Mouse (Mus musculus) heart, embryonic 15.5 days (tissue): ENCODE measurements around the gene Plcb3. TPM values are rescaled to one million over a fixed set of nuclear protein-coding genes. Genes with fewer than 3 reads are reported as not detected.

Source experiments
- ATAC-seq: fragments of 200-750 bp; cut with Nextera tagmentation; replicated peaks from 2 replicates; pipeline ENCODE4 v1.8.0; 2017; ENCODE audit warnings: low read depth, moderate TSS enrichment; ENCODE audit not compliant: insufficient number of reproducible peaks, insufficient read depth, low FRiP score
- H3K27ac ChIP-seq: fragments of 300-500 bp; sonication (generic); 2 replicates; pipeline ENCODE4 v1.5.1; 2015; ENCODE audit warnings: mild to moderate bottlenecking, inconsistent platforms
- H3K27me3 ChIP-seq: fragments of 300-500 bp; sonication (generic); 2 replicates; pipeline ENCODE4 v1.6.1; 2015; ENCODE audit warnings: inconsistent platforms
- H3K36me3 ChIP-seq: fragments of 300-500 bp; sonication (generic); 2 replicates; pipeline ENCODE4 v1.6.1; 2015; ENCODE audit warnings: mild to moderate bottlenecking, inconsistent platforms
- H3K4me1 ChIP-seq: fragments of 300-500 bp; sonication (generic); replicated peaks from 2 replicates; pipeline ENCODE4 v1.6.1; 2015; ENCODE audit warnings: inconsistent platforms
- H3K4me2 ChIP-seq: fragments of 300-500 bp; sonication (generic); 2 replicates; pipeline ENCODE4 v1.6.1; 2015; ENCODE audit warnings: inconsistent platforms, mild to moderate bottlenecking, moderate library complexity
- H3K4me3 ChIP-seq: fragments of 300-500 bp; sonication (generic); 2 replicates; pipeline ENCODE4 v1.5.1; 2015; ENCODE audit warnings: mild to moderate bottlenecking, inconsistent platforms
- H3K9ac ChIP-seq: fragments of 300-500 bp; sonication (generic); 2 replicates; pipeline ENCODE4 v1.6.1; 2015; ENCODE audit warnings: mild to moderate bottlenecking, inconsistent platforms
- H3K9me3 ChIP-seq: fragments of 300-500 bp; sonication (generic); replicated peaks from 2 replicates; pipeline ENCODE4 v1.6.1; 2016; ENCODE audit warnings: inconsistent platforms
- WGBS: fragments of 180-500 bp; shearing (Covaris S2); methylation state at CpG from one replicate; pipeline ENCODE4 v1.1.7; 2015; ENCODE audit warnings: mixed read lengths; 5-methylcytosine and 5-hydroxymethylcytosine counted together
- polyA plus RNA-seq: library from polyadenylated mRNA; unstranded; fragments of >200 nt; fragmentation: Nextera tagmentation; extraction: Ambion mirVana; gene quantifications from 2 replicates; pipeline ENCODE4 v1.2.1, GENCODE M21; 2015

Gene Plcb3
- polyA plus RNA-seq, 1 experiment from 2014 or later, result 16.4 TPM

DNA sequence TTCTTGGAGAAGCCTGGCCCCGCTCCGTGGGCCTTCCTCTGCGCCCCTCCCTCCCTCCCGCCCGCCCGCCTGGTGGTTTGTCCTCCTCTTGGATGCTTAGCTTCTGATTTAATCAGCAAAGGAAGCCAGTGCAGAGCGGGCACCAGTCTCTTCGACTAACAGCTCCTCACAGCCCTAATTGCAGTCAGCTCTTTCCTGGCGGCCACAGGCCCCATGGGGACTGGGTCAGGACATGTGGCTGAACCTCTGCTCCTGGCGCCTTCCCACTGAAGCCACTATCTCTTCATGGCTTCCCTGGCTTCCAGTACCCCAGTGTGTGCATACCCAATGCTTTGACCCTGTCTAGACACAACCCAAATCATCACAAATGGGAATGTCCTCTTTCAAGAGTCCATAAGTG, 19.8 kb downstream of the Plcb3 start:
- H3K27me3 ChIP-seq, result no peaks in the 10 kb centered on the region
- no peak for ATAC-seq
- no peak overlapping the region for H3K4me3 ChIP-seq
- peaks cover 50% of the 10 kb centered on the region; the same call in 1 of the 2 replicates for H3K36me3 ChIP-seq
- 0 out of 2 replicates have a peak overlapping the region, but pooled peaks have one; percentile 14 for H3K9ac ChIP-seq
- 82% methylated on average over 10 of the region's 10 CpGs for WGBS
- H3K27ac ChIP-seq, result no peak overlapping the region
- H3K4me1 ChIP-seq, result peaks cover 43% of the 10 kb centered on the region
- no peaks in the 10 kb centered on the region for H3K9me3 ChIP-seq
- H3K4me2 ChIP-seq, result no peak overlapping the region

- WGBS, result 40% methylated on average over 7 of the region's 7 CpGs
- Histone ChIP-seq H3K4me3 (no peak overlapping the region), H3K27me3 (no peaks in the 10 kb centered on the region), H3K9me3 (no peaks in the 10 kb centered on the region), H3K4me2 (0 out of 2 replicates have a peak overlapping the region, but pooled peaks have one; percentile 5), H3K9ac (0 out of 2 replicates have a peak overlapping the region, but pooled peaks have one; percentile 14), H3K4me1 (peaks cover 43% of the 10 kb centered on the region), H3K27ac (peak overlapping the region; percentile 45), H3K36me3 (peaks cover 49% of the 10 kb centered on the region; the same call in 1 of the 2 replicates)
- no peak; the same call in 1 of the 2 replicates for ATAC-seq
Observed at GRCm38 (mm10) chr19:6955424-6955823, 20.8 kb downstream of the Plcb3 start.

GRCm38 (mm10) chr19:6954046-6954445, 22.2 kb downstream of the Plcb3 start:
- H3K27me3 ChIP-seq, result no peaks in the 10 kb centered on the region
- 56% methylated on average over 9 of the region's 9 CpGs for WGBS
- peaks cover 50% of the 10 kb centered on the region for H3K4me1 ChIP-seq
- no peak for ATAC-seq
- H3K4me3 ChIP-seq, result no peak overlapping the region
- H3K27ac ChIP-seq, result no peak overlapping the region; the same call in 1 of the 2 replicates
- H3K9ac ChIP-seq, result no peak overlapping the region
- no peaks in the 10 kb centered on the region for H3K9me3 ChIP-seq
- no peak overlapping the region for H3K4me2 ChIP-seq
- peaks cover 36% of the 10 kb centered on the region; the same call in 1 of the 2 replicates for H3K36me3 ChIP-seq

- H3K9ac ChIP-seq, result peak overlapping the region; percentile 83; the same call in 1 of the 2 replicates
- H3K27me3 ChIP-seq, result no peaks in the 10 kb centered on the region
- peak overlapping the region; percentile 70 for H3K4me3 ChIP-seq
- peak overlapping the region; percentile 83 for H3K4me2 ChIP-seq
- no peaks in the 10 kb centered on the region for H3K9me3 ChIP-seq
- H3K4me1 ChIP-seq, result peaks cover 50% of the 10 kb centered on the region
- 4% methylated on average over 3 of the region's 3 CpGs for WGBS
- no peak for ATAC-seq
- peaks cover 23% of the 10 kb centered on the region; the same call in 1 of the 2 replicates for H3K36me3 ChIP-seq
- peak overlapping the region; percentile 99 for H3K27ac ChIP-seq
Observed at GRCm38 (mm10) chr19:6952712-6953037, 23.6 kb downstream of the Plcb3 start.

DNA sequence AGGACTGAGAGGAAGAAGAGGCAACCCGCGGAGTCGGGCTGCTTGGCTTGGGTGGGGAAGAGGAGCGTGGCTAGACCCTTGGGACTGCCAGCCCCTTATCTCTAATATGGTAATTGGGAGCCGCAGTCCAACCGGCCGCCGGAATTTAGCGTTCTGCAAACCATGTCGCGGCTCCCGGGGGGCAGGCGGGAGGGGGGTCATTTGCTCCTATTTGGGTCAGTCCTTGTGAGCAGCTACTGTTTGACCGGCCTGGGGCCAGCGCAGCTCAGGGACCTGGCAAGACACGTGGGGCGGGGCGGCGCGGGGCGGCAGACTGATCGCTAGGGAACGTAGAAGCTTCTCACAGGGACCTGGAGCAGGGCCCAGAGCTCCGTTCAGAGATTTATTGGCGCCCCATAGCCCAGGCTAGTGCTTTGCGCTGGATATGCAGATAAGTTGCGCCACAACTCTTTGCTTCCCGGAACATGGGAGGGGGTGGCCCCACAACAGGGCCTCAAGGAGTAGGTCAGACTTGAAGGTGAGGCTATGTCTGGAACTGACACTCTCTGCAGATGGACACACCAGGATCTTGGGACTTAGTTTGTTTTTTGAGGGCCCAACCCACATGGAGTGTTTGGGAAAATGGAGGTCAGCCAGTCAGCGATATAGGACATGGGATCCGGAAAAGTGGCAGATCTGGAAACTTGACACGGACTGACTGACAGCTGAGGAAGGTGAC, 24.1 kb downstream of the Plcb3 start:
- Histone ChIP-seq H3K9ac (peak overlapping the region; percentile 83), H3K27ac (peak overlapping the region; percentile 99), H3K4me1 (peaks cover 50% of the 10 kb centered on the region), H3K9me3 (no peaks in the 10 kb centered on the region), H3K36me3 (peaks cover 18% of the 10 kb centered on the region; the same call in 1 of the 2 replicates), H3K4me2 (peak overlapping the region; percentile 83), H3K4me3 (peak overlapping the region; percentile 70), H3K27me3 (no peaks in the 10 kb centered on the region)
- WGBS, result 1% methylated on average over 31 of the region's 31 CpGs
- peak; percentile 57 for ATAC-seq

DNA sequence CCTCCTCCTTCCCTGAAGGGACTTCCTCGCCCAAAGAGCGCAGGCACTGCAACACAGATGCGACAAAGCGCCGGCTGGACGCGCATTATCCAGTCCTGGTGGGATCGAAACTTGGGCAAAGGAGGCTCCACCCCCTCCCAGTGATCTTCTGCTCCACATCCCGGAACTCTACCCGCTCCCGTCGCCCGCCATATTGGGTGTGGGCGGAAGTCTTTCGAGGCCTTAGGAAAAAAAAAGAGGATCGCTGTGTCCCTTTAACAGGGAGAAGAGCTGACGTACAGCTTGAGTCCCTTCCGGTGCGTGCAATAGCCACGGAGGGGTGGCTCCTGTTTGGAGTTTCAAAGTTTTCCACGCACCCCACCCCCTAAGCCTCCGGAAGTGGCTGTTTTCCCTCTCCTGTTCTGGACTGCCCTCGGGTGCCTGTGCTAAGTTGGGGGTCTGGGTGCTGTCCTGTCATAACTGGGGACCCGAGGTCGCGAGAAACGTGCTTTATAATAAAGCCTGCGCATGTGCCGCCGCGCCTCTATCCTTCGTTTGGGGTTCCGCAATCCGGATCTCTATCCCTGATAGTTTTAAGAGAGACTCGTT, 24.8 kb downstream of the Plcb3 start:
- Histone ChIP-seq H3K27me3 (no peaks in the 10 kb centered on the region), H3K9me3 (no peaks in the 10 kb centered on the region), H3K4me3 (peak overlapping the region; percentile 70), H3K36me3 (peaks cover 17% of the 10 kb centered on the region; the same call in 1 of the 2 replicates), H3K4me1 (peaks cover 49% of the 10 kb centered on the region), H3K27ac (peak overlapping the region; percentile 99), H3K9ac (peak overlapping the region; percentile 83), H3K4me2 (peak overlapping the region; percentile 83)
- ATAC-seq, result peak; percentile 74
- under 1% methylated on average over 35 of the region's 35 CpGs for WGBS

DNA sequence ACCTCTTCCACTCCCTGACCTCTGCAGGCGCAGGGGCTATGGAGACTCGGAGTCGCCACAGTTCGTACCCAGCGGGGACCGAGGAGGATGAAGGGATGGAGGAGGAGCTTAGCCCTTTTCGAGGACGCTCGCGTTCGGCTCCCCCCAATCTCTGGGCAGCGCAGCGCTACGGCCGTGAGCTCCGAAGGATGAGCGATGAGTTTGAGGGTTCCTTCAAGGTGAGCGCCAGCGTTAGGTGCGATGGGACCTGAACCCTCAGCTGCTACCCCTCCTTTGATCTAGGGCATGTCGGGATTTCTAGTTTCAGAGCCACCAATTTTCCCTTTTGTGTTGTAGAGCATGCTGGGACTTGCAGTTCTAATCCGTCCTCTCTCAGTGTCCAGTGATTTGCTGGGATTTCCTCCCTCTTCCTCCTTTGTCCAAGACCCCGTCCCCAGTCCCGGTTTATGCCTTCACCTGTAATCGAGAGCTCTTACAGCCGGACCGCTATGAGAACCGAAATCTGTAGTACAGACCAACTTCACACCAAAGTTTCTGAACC, 25.6 kb downstream of the Plcb3 start:
- Histone ChIP-seq H3K9me3 (no peaks in the 10 kb centered on the region), H3K4me2 (peak overlapping the region; percentile 83), H3K9ac (peak overlapping the region; percentile 83), H3K4me3 (peak overlapping the region; percentile 70), H3K27me3 (no peaks in the 10 kb centered on the region), H3K4me1 (peaks cover 42% of the 10 kb centered on the region), H3K36me3 (peaks cover 22% of the 10 kb centered on the region; the same call in 1 of the 2 replicates), H3K27ac (peak overlapping the region; percentile 99)
- peak; percentile 19 for ATAC-seq
- whole genome bisulfite sequencing, result under 1% methylated on average over 28 of the region's 28 CpGs

DNA sequence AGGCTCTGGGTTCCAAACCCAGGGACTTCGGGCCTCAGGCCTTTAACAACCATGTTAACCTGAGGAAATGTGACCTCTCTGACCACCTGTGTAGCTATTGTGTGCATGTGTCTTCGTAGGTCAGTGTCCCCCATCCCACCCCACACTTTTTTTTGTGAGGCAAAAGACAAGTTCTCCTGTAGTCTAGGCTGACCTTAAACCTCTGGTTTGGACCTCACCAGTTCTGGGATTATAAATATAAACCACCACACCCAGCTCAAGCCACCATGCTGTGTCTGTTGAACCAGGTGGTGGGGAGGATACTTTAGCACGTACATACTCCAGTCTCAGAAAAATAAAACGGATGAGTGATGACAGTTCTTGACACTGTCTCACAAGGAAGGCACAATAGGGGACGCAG, 26.3 kb downstream of the Plcb3 start:
- Histone ChIP-seq H3K27ac (peak overlapping the region; percentile 99), H3K9me3 (no peaks in the 10 kb centered on the region), H3K4me3 (peak overlapping the region; percentile 70), H3K4me1 (peaks cover 35% of the 10 kb centered on the region), H3K27me3 (no peaks in the 10 kb centered on the region), H3K9ac (peak overlapping the region; percentile 83; the same call in 1 of the 2 replicates), H3K4me2 (peak overlapping the region; percentile 83), H3K36me3 (peaks cover 18% of the 10 kb centered on the region; the same call in 1 of the 2 replicates)
- WGBS, result 62% methylated on average over 5 of the region's 5 CpGs
- ATAC-seq, result no peak

GRCm38 (mm10) chr19:6949532-6949931, 26.7 kb downstream of the Plcb3 start:
- H3K9ac ChIP-seq, result no peak overlapping the region
- no peak for ATAC-seq
- H3K36me3 ChIP-seq, result peaks cover 14% of the 10 kb centered on the region; the same call in 1 of the 2 replicates
- H3K4me1 ChIP-seq, result peaks cover 31% of the 10 kb centered on the region
- 89% methylated on average over 5 of the region's 5 CpGs for WGBS
- no peak overlapping the region; the same call in 1 of the 2 replicates for H3K27ac ChIP-seq
- no peak overlapping the region for H3K4me2 ChIP-seq
- no peaks in the 10 kb centered on the region for H3K9me3 ChIP-seq
- no peaks in the 10 kb centered on the region for H3K27me3 ChIP-seq
- no peak overlapping the region for H3K4me3 ChIP-seq

DNA sequence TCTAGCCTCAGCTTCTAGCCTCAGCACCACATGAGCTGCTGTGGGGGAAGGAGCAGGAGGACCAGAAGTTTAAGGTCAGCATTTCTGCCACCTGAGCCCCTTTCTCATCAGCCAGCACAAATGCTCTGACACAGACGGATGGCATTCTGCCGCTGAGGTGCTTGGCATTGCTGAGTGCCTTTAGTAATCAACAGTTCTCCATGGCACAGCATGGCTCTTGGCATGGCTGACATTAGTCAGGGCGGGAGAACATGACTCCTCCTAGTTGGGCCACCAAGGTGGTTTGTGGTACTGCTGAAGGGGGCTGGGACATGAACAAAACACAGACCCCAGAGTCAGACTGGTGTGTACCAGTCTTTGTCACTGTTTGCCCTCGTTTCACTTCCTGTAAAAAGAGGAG, 28.1 kb downstream of the Plcb3 start:
- no peak overlapping the region for H3K27ac ChIP-seq
- ATAC-seq, result no peak
- peaks cover 25% of the 10 kb centered on the region for H3K4me1 ChIP-seq
- H3K27me3 ChIP-seq, result no peaks in the 10 kb centered on the region
- 0 out of 2 replicates have a peak, but pooled peaks cover 14% of the 10 kb centered on the region for H3K36me3 ChIP-seq
- no peak overlapping the region for H3K4me2 ChIP-seq
- no peaks in the 10 kb centered on the region for H3K9me3 ChIP-seq
- 77% methylated on average over 4 of the region's 4 CpGs for WGBS
- H3K4me3 ChIP-seq, result no peak overlapping the region
- H3K9ac ChIP-seq, result no peak overlapping the region

DNA sequence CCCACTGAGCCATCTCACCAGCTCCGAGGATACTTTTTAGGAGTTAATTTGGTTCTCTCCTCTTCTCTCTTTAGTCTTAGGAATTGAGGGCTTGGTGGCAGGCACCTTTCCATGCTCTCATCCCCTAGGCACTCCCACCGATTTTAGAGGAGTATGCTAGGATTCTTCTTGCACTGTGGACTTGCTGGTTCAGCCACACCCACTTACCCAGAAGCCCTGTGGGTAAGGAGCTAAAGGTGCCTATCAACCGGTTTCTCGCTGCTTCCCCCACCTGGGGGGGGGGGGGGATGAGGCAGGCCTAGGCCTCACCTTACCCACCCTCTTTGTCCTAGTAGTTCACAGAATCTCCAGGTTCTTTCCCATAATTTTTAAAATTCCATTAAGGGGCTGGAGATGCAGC, 28.5 kb downstream of the Plcb3 start:
- no peaks in the 10 kb centered on the region for H3K27me3 ChIP-seq
- WGBS, result 65% methylated on average over 4 of the region's 4 CpGs
- no peak overlapping the region for H3K4me3 ChIP-seq
- no peaks in the 10 kb centered on the region for H3K9me3 ChIP-seq
- no peak overlapping the region for H3K9ac ChIP-seq
- H3K36me3 ChIP-seq, result 0 out of 2 replicates have a peak, but pooled peaks cover 14% of the 10 kb centered on the region
- no peak for ATAC-seq
- H3K4me1 ChIP-seq, result peaks cover 25% of the 10 kb centered on the region
- no peak overlapping the region for H3K4me2 ChIP-seq
- H3K27ac ChIP-seq, result no peak overlapping the region
